Mouse (Mus musculus): ENCODE results near the gene Tgfb2.

DNA sequence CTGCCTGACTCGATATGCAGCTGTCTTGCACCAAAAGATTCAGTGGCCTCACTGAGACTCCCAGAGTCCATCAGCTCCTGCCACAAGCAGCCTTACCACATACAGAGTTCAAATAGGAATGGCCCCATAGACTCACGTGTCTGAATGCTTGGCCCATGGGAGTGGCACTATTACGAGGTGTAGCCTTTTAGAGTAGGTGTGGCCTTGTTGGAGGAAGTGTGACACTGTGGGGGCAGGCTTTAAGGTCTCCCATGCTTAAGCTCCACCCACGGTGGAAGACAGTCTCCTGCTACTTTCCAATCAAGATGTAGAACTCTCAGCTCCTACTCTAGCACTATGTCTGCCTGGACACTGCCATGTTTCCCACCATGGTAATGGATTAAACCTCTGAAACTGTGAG lies 23.0 kb upstream of the Tgfb2 start:
- TF ChIP-seq USF1 (IDR thresholded peaks at IDR 0.05; ENCODE audit: low read depth) (no peak), POLR2A (IDR thresholded peaks at IDR 0.05; ENCODE audit: insufficient read length, low read depth) (no peak), POLR2AphosphoS2 (IDR thresholded peaks at IDR 0.05; ENCODE audit: insufficient read length, low read depth) (no peak), MAX (IDR thresholded peaks at IDR 0.05; ENCODE audit: low read depth) (no peak), E2F4 (IDR thresholded peaks at IDR 0.05; ENCODE audit: insufficient read depth) (no peak), TCF3 (IDR thresholded peaks at IDR 0.05; ENCODE audit: insufficient read length, low read depth) (no peak), MYOD1 (IDR thresholded peaks at IDR 0.05; ENCODE audit: control insufficient read depth in 1 of 3, insufficient read length in 2 of 3, low read depth in 2 of 3) (no peak), CEBPB (IDR thresholded peaks at IDR 0.05; ENCODE audit: insufficient read depth, poor library complexity, severe bottlenecking) (no peak)
